Comparison of ENCODE assay signal across 19 mouse cellular contexts in the genomic region with DNA sequence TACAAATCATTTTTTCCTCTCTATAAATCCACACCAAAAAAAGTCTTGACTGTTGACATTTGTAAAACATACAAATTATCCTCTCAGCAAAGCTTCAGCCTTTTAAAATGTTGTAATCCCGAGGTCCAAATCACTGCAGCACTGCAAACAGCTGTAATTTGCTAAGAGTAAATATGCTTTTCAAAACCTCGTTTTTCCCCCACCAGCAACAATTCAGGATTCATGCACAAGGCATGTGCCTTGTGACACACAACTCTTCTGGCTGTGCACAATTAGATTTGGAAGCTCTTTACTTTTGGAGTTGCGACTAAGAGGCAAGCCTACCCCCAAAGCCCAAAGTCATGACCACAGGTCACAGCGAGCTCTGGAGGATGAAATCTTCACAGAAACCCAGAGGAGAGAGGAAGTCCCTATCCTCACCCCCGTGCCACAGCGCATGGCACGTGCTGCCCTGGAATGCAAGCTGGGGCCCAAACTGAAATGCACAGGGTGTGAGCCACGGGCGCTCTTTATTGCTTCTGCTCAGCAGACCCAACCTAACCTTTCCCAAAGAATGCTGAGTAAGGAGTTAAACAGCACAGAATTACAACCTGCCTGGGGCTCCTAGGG.
A peak's percentile ranks its signal among the peaks of the same experiment; 100 is the strongest.
DNase-seq lines count a peak whose midpoint lies in the region; ATAC-seq and TF ChIP-seq lines count a peak whose summit lies in the region.
"Had no signal": no experiment of that assay in that cellular context is flagged by ENCODE, and none has a peak within 500 bp of the region (broad histone marks: within the 10 kb centered on the region; RNA-seq: fewer than 3 reads in every experiment).

No protein-coding gene starts in this region.

- H3K4me2 ChIP-seq in intestine, embryonic 15.5 days (replicated peaks) = no peak overlapping the region
- H3K4me2 ChIP-seq in intestine, postnatal 0 days (replicated peaks; ENCODE audit: low read depth) = no peak overlapping the region
- no peak overlapping the region for H3K4me2 ChIP-seq in liver, postnatal 0 days (ENCODE audit: low read depth, low read length)
- H3K4me2 ChIP-seq in intestine, embryonic 16.5 days (ENCODE audit: low read depth, low read length) = no peak overlapping the region
- H3K4me2 ChIP-seq: heart, embryonic 12.5 days; hindbrain, embryonic 14.5 days; liver, embryonic 11.5 days; lung, embryonic 15.5 days; midbrain, embryonic 13.5 days; neural tube, embryonic 13.5 days had no signal

- no peak overlapping the region for H3K4me3 ChIP-seq in intestine, embryonic 15.5 days (replicated peaks)
- H3K4me3 ChIP-seq in intestine, postnatal 0 days (ENCODE audit: low read depth, low read length) = no peak overlapping the region
- no peak overlapping the region for H3K4me3 ChIP-seq in liver, postnatal 0 days (ENCODE audit: low read depth, low read length)
- no peak overlapping the region for H3K4me3 ChIP-seq in intestine, embryonic 16.5 days (ENCODE audit: low read length)
- H3K4me3 ChIP-seq: forebrain, embryonic 10.5 days; heart, embryonic 12.5 days; lung, embryonic 15.5 days; midbrain, embryonic 13.5 days; neural tube, embryonic 13.5 days had no signal

- H3K9ac ChIP-seq in intestine, embryonic 15.5 days = no peak overlapping the region
- H3K9ac ChIP-seq in intestine, postnatal 0 days (ENCODE audit: low read depth, low read length) = no peak overlapping the region
- no peak overlapping the region for H3K9ac ChIP-seq in liver, postnatal 0 days (replicated peaks)
- no peak overlapping the region for H3K9ac ChIP-seq in intestine, embryonic 16.5 days (ENCODE audit: low read depth, low read length)
- H3K9ac ChIP-seq: heart, embryonic 12.5 days; hindbrain, embryonic 14.5 days; lung, embryonic 15.5 days; midbrain, embryonic 13.5 days; neural tube, embryonic 13.5 days had no signal

- WGBS in intestine, embryonic 15.5 days = 59% methylated on average over 9 of the region's 9 CpGs
- 51% methylated on average over 9 of the region's 9 CpGs for WGBS in intestine, postnatal 0 days
- WGBS in liver, postnatal 0 days (ENCODE audit: insufficient replicate concordance) = 43% methylated on average over 9 of the region's 9 CpGs
- 60% methylated on average over 9 of the region's 9 CpGs for WGBS in intestine, embryonic 16.5 days

- H3K27ac ChIP-seq in intestine, embryonic 15.5 days = no peak overlapping the region
- no peak overlapping the region for H3K27ac ChIP-seq in intestine, postnatal 0 days (ENCODE audit: low read depth, low read length)
- H3K27ac ChIP-seq in liver, postnatal 0 days (ENCODE audit: low read depth) = no peak overlapping the region
- H3K27ac ChIP-seq in intestine, embryonic 16.5 days (ENCODE audit: low read length) = no peak overlapping the region
- H3K27ac ChIP-seq: forebrain, embryonic 10.5 days; hindbrain, embryonic 14.5 days; lung, embryonic 15.5 days; midbrain, embryonic 13.5 days; neural tube, embryonic 13.5 days had no signal

- H3K4me1 ChIP-seq in intestine, embryonic 15.5 days (replicated peaks) = no peaks in the 10 kb centered on the region
- no peaks in the 10 kb centered on the region for H3K4me1 ChIP-seq in intestine, postnatal 0 days (replicated peaks; ENCODE audit: control insufficient read depth, insufficient read depth, low read length)
- peaks cover 3% of the 10 kb centered on the region for H3K4me1 ChIP-seq in liver, postnatal 0 days (ENCODE audit: insufficient read depth)
- H3K4me1 ChIP-seq in intestine, embryonic 16.5 days (ENCODE audit: control insufficient read depth, insufficient read depth, low read length) = no peaks in the 10 kb centered on the region
- H3K4me1 ChIP-seq: lung, embryonic 15.5 days had no signal

- no peak for DNase-seq in liver, postnatal 0 days
- no peak for DNase-seq in liver
- DNase-seq in layer of hippocampus, adult 8-10 months (ENCODE audit: low spot score in 2 of 2) = no peak
- DNase-seq: cerebellum, adult 2 months; heart, adult 11 months; heart, postnatal 14 days; layer of hippocampus, postnatal 36 days; thymus, postnatal 36 days had no signal

- no peaks in the 10 kb centered on the region for H3K27me3 ChIP-seq in intestine, embryonic 15.5 days (replicated peaks)
- no peaks in the 10 kb centered on the region for H3K27me3 ChIP-seq in intestine, postnatal 0 days (replicated peaks; ENCODE audit: control insufficient read depth, insufficient read depth, low read length)
- H3K27me3 ChIP-seq in liver, postnatal 0 days (ENCODE audit: insufficient read depth, low read length) = no peaks in the 10 kb centered on the region
- H3K27me3 ChIP-seq in intestine, embryonic 16.5 days (replicated peaks; ENCODE audit: control insufficient read depth, insufficient read depth, low read length) = no peaks in the 10 kb centered on the region
- H3K27me3 ChIP-seq: heart, embryonic 12.5 days; lung, embryonic 15.5 days; midbrain, embryonic 13.5 days; neural tube, embryonic 13.5 days had no signal

- TF ChIP-seq EP300 in liver, postnatal 0 days (IDR thresholded peaks at IDR 0.05; ENCODE audit: low read depth) = no peak

- H3K36me3 ChIP-seq in intestine, embryonic 15.5 days = no peaks in the 10 kb centered on the region; the same call in 1 of the 2 replicates
- H3K36me3 ChIP-seq in intestine, postnatal 0 days (ENCODE audit: control insufficient read depth, insufficient read depth) = no peaks in the 10 kb centered on the region; the same call in 1 of the 2 replicates
- no peaks in the 10 kb centered on the region for H3K36me3 ChIP-seq in liver, postnatal 0 days (replicated peaks; ENCODE audit: insufficient read depth, low read length)
- no peaks in the 10 kb centered on the region for H3K36me3 ChIP-seq in intestine, embryonic 16.5 days (ENCODE audit: control insufficient read depth, insufficient read depth, low read length)
- H3K36me3 ChIP-seq: heart, embryonic 12.5 days; midbrain, embryonic 13.5 days; neural tube, embryonic 13.5 days had no signal

- H3K9me3 ChIP-seq in intestine, embryonic 15.5 days = no peaks in the 10 kb centered on the region
- H3K9me3 ChIP-seq in intestine, postnatal 0 days (ENCODE audit: control insufficient read depth) = no peaks in the 10 kb centered on the region
- no peaks in the 10 kb centered on the region for H3K9me3 ChIP-seq in liver, postnatal 0 days (ENCODE audit: low read length)
- H3K9me3 ChIP-seq in intestine, embryonic 16.5 days (ENCODE audit: control insufficient read depth, low read length) = no peaks in the 10 kb centered on the region
- H3K9me3 ChIP-seq: forebrain, embryonic 10.5 days; heart, embryonic 12.5 days; lung, embryonic 15.5 days; midbrain, embryonic 13.5 days; neural tube, embryonic 13.5 days had no signal

- TF ChIP-seq CTCF in intestine, postnatal 0 days (IDR thresholded peaks at IDR 0.05; ENCODE audit: low read depth) = no peak
- no peak for TF ChIP-seq CTCF in liver, postnatal 0 days (IDR thresholded peaks at IDR 0.05; ENCODE audit: low read depth)

- ATAC-seq in intestine, embryonic 15.5 days = peak; percentile 36; the same call in 1 of the 2 replicates
- no peak for ATAC-seq in intestine, postnatal 0 days
- peak; percentile 15; the same call in 1 of the 2 replicates for ATAC-seq in liver, postnatal 0 days
- 0 out of 2 replicates have a peak, but pooled peaks have one; percentile 36 for ATAC-seq in intestine, embryonic 16.5 days
- ATAC-seq in activated CD4-positive, CD25-positive, alpha-beta regulatory T cell, adult 4 months = no peak
- ATAC-seq: midbrain, embryonic 13.5 days had no signal

Comparison
In these comparisons a context has a peak if more than half of its experiments do, and no peak if none do; other contexts are left out.
1. ATAC-seq: peak in intestine, embryonic 15.5 days (single experiment), liver, postnatal 0 days (single experiment) and intestine, embryonic 16.5 days (single experiment); none in intestine, postnatal 0 days (single experiment) and activated CD4-positive, CD25-positive, alpha-beta regulatory T cell, adult 4 months (single experiment).